Mouse (Mus musculus) CH12.LX (cell line): ENCODE data around the gene Actl6a. TPM values are rescaled to one million over a fixed set of nuclear protein-coding genes. Genes with fewer than 3 reads are reported as not detected.

Source experiments
- DNase-seq: peaks from one replicate; pipeline ENCODE4 v3.0.0-alpha.2; 2013; ENCODE audit errors: extremely low read depth
- H3K27ac ChIP-seq: 2 replicates; pipeline ENCODE4 v1.5.1; 2012; ENCODE audit warnings: low read depth, mild to moderate bottlenecking, control low read depth, moderate library complexity; ENCODE audit not compliant: insufficient read depth
- H3K27me3 ChIP-seq: replicated peaks from 2 replicates; pipeline ENCODE3; 2012; ENCODE audit warnings: inconsistent platforms
- H3K36me3 ChIP-seq, 2 experiments: replicated peaks in 1 of 2; 2 replicates each; pipeline versions ENCODE3 to v1.6.1; 2012; ENCODE audit warnings: inconsistent platforms in 1 of 2, low read length in 1 of 2, mild to moderate bottlenecking in 1 of 2, mixed read lengths in 1 of 2, moderate library complexity in 1 of 2; ENCODE audit not compliant: control insufficient read depth in 1 of 2, insufficient read depth in 1 of 2
- H3K4me1 ChIP-seq, 2 experiments: 2 replicates each; pipeline ENCODE4 v1.6.1; 2012; ENCODE audit warnings: inconsistent platforms in 1 of 2, moderate library complexity in 1 of 2; ENCODE audit not compliant: insufficient read depth in 2 of 2, control insufficient read depth in 1 of 2
- H3K4me2 ChIP-seq: 2 replicates; pipeline ENCODE4 v1.6.1; 2012; ENCODE audit warnings: low read depth, mild to moderate bottlenecking, control low read depth; ENCODE audit not compliant: poor library complexity, insufficient read depth, severe bottlenecking
- H3K4me3 ChIP-seq, 3 experiments: fragments of 150-350 bp in 1 of 3; sonication (generic) in 1 of 3; replicated peaks in 1 of 3; 2 replicates each; pipeline versions ENCODE3 to v1.5.1; 2011 to 2012; ENCODE audit warnings: low read depth in 2 of 3, low read length in 2 of 3, mild to moderate bottlenecking in 2 of 3, moderate library complexity in 2 of 3, control low read depth in 1 of 3, improper control_type of control experiment in 1 of 3, inconsistent platforms in 1 of 3, mixed read lengths in 1 of 3; ENCODE audit not compliant: poor library complexity in 1 of 3
- H3K79me2 ChIP-seq: replicated peaks from 2 replicates; pipeline ENCODE4 v1.6.1; 2012; ENCODE audit warnings: mild to moderate bottlenecking, moderate library complexity; ENCODE audit not compliant: control insufficient read depth, poor library complexity, insufficient read depth, severe bottlenecking; ENCODE audit errors: extremely low read depth
- H3K9ac ChIP-seq: 2 replicates; pipeline ENCODE4 v1.6.1; 2012; ENCODE audit warnings: low read depth, mild to moderate bottlenecking, control low read depth, moderate library complexity; ENCODE audit not compliant: insufficient read depth
- H3K9me3 ChIP-seq: replicated peaks from 2 replicates; pipeline ENCODE3; 2012; ENCODE audit warnings: low read length, inconsistent platforms, mixed read lengths
- BHLHE40 ChIP-seq: IDR thresholded peaks from 2 replicates; pipeline ENCODE4 v1.6.1; 2011; ENCODE audit warnings: mild to moderate bottlenecking, low read depth, low read length, improper control_type of control experiment
- CHD1 ChIP-seq: IDR thresholded peaks from 2 replicates; pipeline ENCODE4 v1.6.1; 2012; ENCODE audit warnings: low read depth, low read length, improper control_type of control experiment, inconsistent platforms
- CHD2 ChIP-seq: IDR thresholded peaks from 2 replicates; pipeline ENCODE4 v1.6.1; 2011; ENCODE audit warnings: low read length, improper control_type of control experiment
- CTCF ChIP-seq, 2 experiments: IDR thresholded peaks in 1 of 2; conservative IDR thresholded peaks in 1 of 2; 2 replicates each; pipeline ENCODE4 v1.5.1; 2011 to 2012; ENCODE audit warnings: low read depth in 2 of 2, low read length in 2 of 2, improper control_type of control experiment in 1 of 2, inconsistent platforms in 1 of 2, mild to moderate bottlenecking in 1 of 2, moderate library complexity in 1 of 2
- ELF1 ChIP-seq: IDR thresholded peaks from 2 replicates; pipeline ENCODE4 v1.6.1; 2014; ENCODE audit warnings: low read depth, mild to moderate bottlenecking, inconsistent platforms, low read length, improper control_type of control experiment
- ETS1 ChIP-seq: conservative IDR thresholded peaks from 2 replicates; pipeline ENCODE4 v1.6.1; 2012; ENCODE audit warnings: low read depth, mild to moderate bottlenecking, inconsistent platforms, low read length, improper control_type of control experiment, moderate library complexity
- HCFC1 ChIP-seq: IDR thresholded peaks from 2 replicates; pipeline ENCODE4 v1.6.1; 2012; ENCODE audit warnings: low read depth, mild to moderate bottlenecking, inconsistent platforms, low read length, improper control_type of control experiment
- JUN ChIP-seq: IDR thresholded peaks from 2 replicates; pipeline ENCODE4 v1.6.1; 2011; ENCODE audit warnings: low read depth, mild to moderate bottlenecking, low read length, improper control_type of control experiment, moderate library complexity; ENCODE audit not compliant: insufficient read depth
- JUND ChIP-seq: conservative IDR thresholded peaks from 2 replicates; pipeline ENCODE4 v1.6.1; 2011; ENCODE audit warnings: low read depth, low read length, improper control_type of control experiment
- KAT2A ChIP-seq: IDR thresholded peaks from 2 replicates; pipeline ENCODE4 v1.6.1; 2012; ENCODE audit warnings: low read length, improper control_type of control experiment, inconsistent platforms; ENCODE audit not compliant: insufficient replicate concordance
- MAFK ChIP-seq: IDR thresholded peaks from 2 replicates; pipeline ENCODE4 v1.6.1; 2011; ENCODE audit warnings: low read length, improper control_type of control experiment; ENCODE audit not compliant: insufficient replicate concordance
- MAX ChIP-seq: IDR thresholded peaks from 2 replicates; pipeline ENCODE4 v1.6.1; 2011; ENCODE audit warnings: low read length, improper control_type of control experiment
- MAZ ChIP-seq: IDR thresholded peaks from 2 replicates; pipeline ENCODE4 v1.6.1; 2012; ENCODE audit warnings: low read depth, mild to moderate bottlenecking, inconsistent platforms, low read length, improper control_type of control experiment, moderate library complexity
- MEF2A ChIP-seq: IDR thresholded peaks from 2 replicates; pipeline ENCODE4 v1.6.1; 2014; ENCODE audit warnings: low read depth, mild to moderate bottlenecking, inconsistent platforms, low read length, improper control_type of control experiment, borderline replicate concordance
- NELFE ChIP-seq: IDR thresholded peaks from 2 replicates; pipeline ENCODE4 v1.6.1; 2011; ENCODE audit warnings: low read depth, low read length, improper control_type of control experiment
- NRF1 ChIP-seq: IDR thresholded peaks from 2 replicates; pipeline ENCODE4 v1.6.1; 2014; ENCODE audit warnings: low read depth, mild to moderate bottlenecking, inconsistent platforms, low read length, improper control_type of control experiment, moderate library complexity
- POLR2A ChIP-seq: IDR thresholded peaks from 2 replicates; pipeline ENCODE4 v1.6.1; 2011; ENCODE audit warnings: low read depth, mild to moderate bottlenecking, improper control_type of control experiment, low read length
- RCOR1 ChIP-seq: conservative IDR thresholded peaks from 2 replicates; pipeline ENCODE4 v1.6.1; 2012; ENCODE audit warnings: low read depth, mild to moderate bottlenecking, inconsistent platforms, low read length, improper control_type of control experiment
- SMC3 ChIP-seq: IDR thresholded peaks from 2 replicates; pipeline ENCODE4 v1.6.1; 2011; ENCODE audit warnings: low read depth, low read length, improper control_type of control experiment
- UBTF ChIP-seq: IDR thresholded peaks from 2 replicates; pipeline ENCODE4 v1.6.1; 2012; ENCODE audit warnings: low read depth, mild to moderate bottlenecking, inconsistent platforms, low read length, improper control_type of control experiment, moderate library complexity
- USF2 ChIP-seq: conservative IDR thresholded peaks from 2 replicates; pipeline ENCODE4 v1.6.1; 2011; ENCODE audit warnings: low read depth, low read length, improper control_type of control experiment
- ZC3H11A ChIP-seq: IDR thresholded peaks from 2 replicates; pipeline ENCODE4 v1.6.1; 2012; ENCODE audit warnings: low read depth, mild to moderate bottlenecking, inconsistent platforms, low read length, improper control_type of control experiment
- ZKSCAN1 ChIP-seq: IDR thresholded peaks from 2 replicates; pipeline ENCODE4 v1.6.1; 2012; ENCODE audit warnings: low read depth, inconsistent platforms, low read length, improper control_type of control experiment, borderline replicate concordance
- ZMIZ1 ChIP-seq: IDR thresholded peaks from 2 replicates; pipeline ENCODE4 v1.6.1; 2012; ENCODE audit warnings: low read depth, mild to moderate bottlenecking, inconsistent platforms, low read length, improper control_type of control experiment
- ZNF384 ChIP-seq: IDR thresholded peaks from 2 replicates; pipeline ENCODE4 v1.6.1; 2012; ENCODE audit warnings: low read depth, low read length, improper control_type of control experiment, inconsistent platforms
- dilution Hi-C: fragments of 300-500 bp; cut with MboI; formaldehyde crosslinking; loops from 2 replicates; pipeline ENCODE4 v1.14.3; 2020; ENCODE audit warnings: low sequenced_read_pairs; ENCODE audit not compliant: extremely low pct_unique_long_range_greater_than_20kb, extremely low pct_ligation_motif_present
- in situ Hi-C: fragments of 300-500 bp; cut with MboI; formaldehyde crosslinking; loops from 3 replicates; pipeline ENCODE4 v1.14.3; 2019; ENCODE audit warnings: low sequenced_read_pairs, low pct_ligation_motif_present, low pct_unique_long_range_greater_than_20kb, mixed read lengths
- polyA plus RNA-seq: library from polyadenylated mRNA; unstranded; fragments of >175 nt; gene quantifications from 2 replicates; pipeline ENCODE4 v1.2.1, GENCODE M21; 2012; ENCODE audit warnings: low read depth; ENCODE audit not compliant: insufficient read length
- total RNA-seq, 2 experiments: library from RNA; depleted of rRNA; stranded (reverse); fragments of 300-350 nt in 1 of 2; fragments of >200 nt in 1 of 2; gene quantifications; 2 replicates each; pipeline ENCODE4 v1.2.3; 2012 to 2014

The Actl6a gene
- total and polyA plus RNA-seq, 3 experiments, result 80.7 to 132 (median 89.1) TPM

- H3K9me3 ChIP-seq, result no peaks in the 10 kb centered on the region
- no peak for TF ChIP-seq USF2
- no peak for TF ChIP-seq CTCF (conservative IDR thresholded peaks at IDR 0.05 in 1 of 2, IDR thresholded peaks at IDR 0.05 in 1 of 2; ENCODE audit: low read depth in 2 of 2, low read length in 2 of 2)
- TF ChIP-seq ZC3H11A, result no peak
- no peak for TF ChIP-seq JUN
- TF ChIP-seq NRF1, result no peak
- no peak for TF ChIP-seq MEF2A
- TF ChIP-seq ZNF384, result no peak
- TF ChIP-seq RCOR1, result no peak
- no peak for TF ChIP-seq ETS1
- TF ChIP-seq NELFE, result no peak
- no peak for TF ChIP-seq POLR2A
- no peak for TF ChIP-seq UBTF
- TF ChIP-seq ELF1, result no peak
- no peak for TF ChIP-seq CHD2
- TF ChIP-seq CHD1, result no peak
- TF ChIP-seq MAFK, result no peak
- TF ChIP-seq ZKSCAN1, result no peak
- TF ChIP-seq JUND, result no peak
- TF ChIP-seq KAT2A, result no peak
- TF ChIP-seq, all 38 proteins: peak for 0
- no peak for DNase-seq
- Histone ChIP-seq H3K27me3 (no peaks in the 10 kb centered on the region), H3K36me3 (no peaks in the 10 kb centered on the region), H3K79me2 (no peaks in the 10 kb centered on the region), H3K4me2 (no peak overlapping the region), H3K27ac (no peak overlapping the region), H3K4me1 (peaks cover 11 to 16% of the 10 kb centered on the region in 2 experiments; a peak in 3 of 4 replicates), H3K9ac (no peak overlapping the region), H3K4me3 (no peak overlapping the region)
- in situ Hi-C loops (loop anchor here (25.0 kb wide), 1 partner anchor 352 kb away; no protein-coding TSS in a partner anchor), dilution Hi-C loops (no loop called here)
Observed at GRCm38 (mm10) chr3:32689567-32689999, 16.5 kb upstream of the Actl6a start.

DNA sequence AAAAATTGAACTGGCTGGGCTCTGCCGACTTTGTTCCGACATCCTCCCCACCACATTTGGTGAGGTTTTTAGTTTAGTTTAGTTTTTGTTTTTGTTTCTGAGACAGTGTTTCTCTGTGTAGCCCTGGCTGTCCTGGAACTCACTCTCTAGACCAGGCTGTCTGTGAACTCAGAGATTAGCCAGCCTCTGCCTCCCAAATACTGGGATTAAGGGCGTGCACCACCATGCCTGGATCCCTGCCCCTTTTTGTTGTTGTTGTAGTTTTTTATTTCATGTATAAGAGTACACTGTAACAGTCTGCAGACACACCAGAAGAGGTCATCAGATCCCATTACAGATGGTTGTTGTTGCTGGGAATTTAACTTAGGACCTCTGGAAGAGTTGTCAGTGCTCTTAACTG, 16.1 kb upstream of the Actl6a start:
- no peaks in the 10 kb centered on the region for H3K79me2 ChIP-seq
- H3K4me3 ChIP-seq, result no peak overlapping the region
- dilution Hi-C loops (no loop called here), in situ Hi-C loops (loop anchor here (25.0 kb wide), 1 partner anchor 353 kb away; no protein-coding TSS in a partner anchor)
- no peaks in the 10 kb centered on the region for H3K27me3 ChIP-seq
- H3K4me1 ChIP-seq, result peaks cover 12 to 21% of the 10 kb centered on the region in 2 experiments
- H3K9ac ChIP-seq, result no peak overlapping the region
- no peaks in the 10 kb centered on the region for H3K9me3 ChIP-seq
- no peaks in the 10 kb centered on the region for H3K36me3 ChIP-seq
- no peak overlapping the region for H3K27ac ChIP-seq
- no peak for DNase-seq
- no peak overlapping the region for H3K4me2 ChIP-seq
- no peak for TF ChIP-seq NELFE
- TF ChIP-seq NRF1, result no peak
- TF ChIP-seq HCFC1, result no peak
- no peak for TF ChIP-seq CHD1
- no peak for TF ChIP-seq BHLHE40
- no peak for TF ChIP-seq ETS1
- no peak for TF ChIP-seq MAZ
- TF ChIP-seq MEF2A, result no peak
- TF ChIP-seq ZNF384, result no peak
- no peak for TF ChIP-seq MAX
- no peak for TF ChIP-seq SMC3
- TF ChIP-seq RCOR1, result no peak
- no peak for TF ChIP-seq CTCF (conservative IDR thresholded peaks at IDR 0.05 in 1 of 2, IDR thresholded peaks at IDR 0.05 in 1 of 2; ENCODE audit: low read depth in 2 of 2, low read length in 2 of 2)
- no peak for TF ChIP-seq JUND
- TF ChIP-seq ZMIZ1, result no peak
- TF ChIP-seq MAFK, result no peak
- TF ChIP-seq, all 38 proteins: peak for 0
